In genomic region chr11:62005911-62006260, GRCm38 (mm10) we compare ENCODE assay signal across 10 mouse cellular contexts. TPM values are rescaled to one million over a fixed set of nuclear protein-coding genes. Genes with fewer than 3 reads are reported as not detected.
DNase-seq lines count a peak whose midpoint lies in the region; ATAC-seq and TF ChIP-seq lines count a peak whose summit lies in the region.
"Had no signal": no experiment of that assay in that cellular context is flagged by ENCODE, and none has a peak within 500 bp of the region (broad histone marks: within the 10 kb centered on the region; RNA-seq: fewer than 3 reads in every experiment).

No protein-coding gene starts in this region.

- H3K9me3 ChIP-seq in kidney, embryonic 16.5 days (ENCODE audit: low read length) = no peaks in the 10 kb centered on the region
- H3K9me3 ChIP-seq in embryonic facial prominence, embryonic 14.5 days (ENCODE audit: control insufficient read depth, low read length) = no peaks in the 10 kb centered on the region
- no peaks in the 10 kb centered on the region for H3K9me3 ChIP-seq in liver, postnatal 0 days (ENCODE audit: low read length)
- no peaks in the 10 kb centered on the region for H3K9me3 ChIP-seq in forebrain, embryonic 15.5 days
- H3K9me3 ChIP-seq: hindbrain, embryonic 15.5 days had no signal

- DNase-seq in kidney, postnatal 10 days = no peak
- DNase-seq in embryonic facial prominence, embryonic 14.5 days (ENCODE audit: low spot score) = no peak
- DNase-seq in liver, postnatal 0 days = no peak
- DNase-seq in right cerebral cortex, adult 2 months (ENCODE audit: low spot score in 2 of 2) = no peak
- DNase-seq: layer of hippocampus, postnatal 36 days had no signal

- peak; percentile 68; the same call in 1 of the 2 replicates for TF ChIP-seq EP300 in liver, postnatal 0 days (IDR thresholded peaks at IDR 0.05; ENCODE audit: low read depth)

- H3K27ac ChIP-seq in kidney, embryonic 16.5 days (ENCODE audit: low read length) = 0 out of 2 replicates have a peak overlapping the region, but pooled peaks have one; percentile 16
- H3K27ac ChIP-seq in bone marrow, adult 2 months (ENCODE audit: control insufficient read depth, insufficient read depth, low read depth, low read length, poor library complexity) = no peak overlapping the region; the same call in 1 of the 2 replicates
- peak overlapping the region; percentile 71 for H3K27ac ChIP-seq in embryonic facial prominence, embryonic 14.5 days (replicated peaks; ENCODE audit: low read depth, low read length)
- H3K27ac ChIP-seq in liver, postnatal 0 days (ENCODE audit: low read depth) = peak overlapping the region; percentile 84
- H3K27ac ChIP-seq in forebrain, embryonic 15.5 days (replicated peaks) = no peak overlapping the region

- no peaks in the 10 kb centered on the region; the same call in 1 of the 2 replicates for H3K4me1 ChIP-seq in kidney, embryonic 16.5 days (ENCODE audit: insufficient read depth, low read length)
- peaks cover 3% of the 10 kb centered on the region; the same call in 1 of the 2 replicates for H3K4me1 ChIP-seq in bone marrow, adult 2 months (ENCODE audit: control insufficient read depth, insufficient read depth, low read length)
- H3K4me1 ChIP-seq in embryonic facial prominence, embryonic 14.5 days (ENCODE audit: control insufficient read depth, insufficient read depth, low read length) = peaks cover 25% of the 10 kb centered on the region
- peaks cover 40% of the 10 kb centered on the region for H3K4me1 ChIP-seq in liver, postnatal 0 days (ENCODE audit: insufficient read depth)
- 0 out of 2 replicates have a peak, but pooled peaks cover 4% of the 10 kb centered on the region for H3K4me1 ChIP-seq in forebrain, embryonic 15.5 days

- TF ChIP-seq POLR2A in bone marrow, adult 2 months (IDR thresholded peaks at IDR 0.05; ENCODE audit: borderline replicate concordance, control insufficient read depth, low read depth, low read length) = no peak

- TF ChIP-seq CTCF in bone marrow, adult 2 months (IDR thresholded peaks at IDR 0.05; ENCODE audit: control insufficient read depth, insufficient read depth, low read length) = no peak
- no peak for TF ChIP-seq CTCF in liver, postnatal 0 days (IDR thresholded peaks at IDR 0.05; ENCODE audit: low read depth)

- H3K4me2 ChIP-seq in kidney, embryonic 16.5 days (replicated peaks; ENCODE audit: low read depth, low read length) = 0 out of 2 replicates have a peak overlapping the region, but pooled peaks have one; percentile 1
- H3K4me2 ChIP-seq in embryonic facial prominence, embryonic 14.5 days (ENCODE audit: low read depth, low read length) = peak overlapping the region; percentile 41
- H3K4me2 ChIP-seq in liver, postnatal 0 days (ENCODE audit: low read depth, low read length) = peak overlapping the region; percentile 66
- no peak overlapping the region for H3K4me2 ChIP-seq in forebrain, embryonic 15.5 days (replicated peaks)
- H3K4me2 ChIP-seq: hindbrain, embryonic 15.5 days; midbrain, embryonic 11.5 days had no signal

- 71% methylated on average over 5 of the region's 5 CpGs for WGBS in kidney, embryonic 16.5 days
- 6% methylated on average over 5 of the region's 5 CpGs for WGBS in bone marrow, adult 2 months
- 53% methylated on average over 5 of the region's 5 CpGs for WGBS in embryonic facial prominence, embryonic 14.5 days
- 22% methylated on average over 5 of the region's 5 CpGs for WGBS in liver, postnatal 0 days (ENCODE audit: insufficient replicate concordance)
- WGBS in forebrain, embryonic 15.5 days = 73% methylated on average over 5 of the region's 5 CpGs

- H3K9ac ChIP-seq in kidney, embryonic 16.5 days (replicated peaks; ENCODE audit: low read length) = no peak overlapping the region
- H3K9ac ChIP-seq in embryonic facial prominence, embryonic 14.5 days (ENCODE audit: low read depth, low read length) = 0 out of 2 replicates have a peak overlapping the region, but pooled peaks have one; percentile 38
- peak overlapping the region; percentile 43 for H3K9ac ChIP-seq in liver, postnatal 0 days (replicated peaks)
- H3K9ac ChIP-seq in forebrain, embryonic 15.5 days (replicated peaks) = no peak overlapping the region
- H3K9ac ChIP-seq: hindbrain, embryonic 15.5 days had no signal

- ATAC-seq in kidney, embryonic 16.5 days (ENCODE audit: low FRiP score, low TSS enrichment) = no peak
- no peak for ATAC-seq in embryonic facial prominence, embryonic 14.5 days (ENCODE audit: low read depth)
- peak; percentile 73 for ATAC-seq in liver, postnatal 0 days
- ATAC-seq in forebrain, embryonic 15.5 days (replicated peaks) = no peak

- no peaks in the 10 kb centered on the region for H3K27me3 ChIP-seq in kidney, embryonic 16.5 days (ENCODE audit: insufficient read depth, low read length)
- no peaks in the 10 kb centered on the region for H3K27me3 ChIP-seq in embryonic facial prominence, embryonic 14.5 days (replicated peaks; ENCODE audit: control insufficient read depth, insufficient read depth, low read length)
- H3K27me3 ChIP-seq in liver, postnatal 0 days (ENCODE audit: insufficient read depth, low read length) = no peaks in the 10 kb centered on the region
- no peaks in the 10 kb centered on the region for H3K27me3 ChIP-seq in forebrain, embryonic 15.5 days
- H3K27me3 ChIP-seq: hindbrain, embryonic 15.5 days had no signal

- H3K36me3 ChIP-seq in kidney, embryonic 16.5 days (ENCODE audit: insufficient read depth, low read length) = no peaks in the 10 kb centered on the region
- no peaks in the 10 kb centered on the region for H3K36me3 ChIP-seq in embryonic facial prominence, embryonic 14.5 days (ENCODE audit: control insufficient read depth, insufficient read depth, low read length)
- no peaks in the 10 kb centered on the region for H3K36me3 ChIP-seq in liver, postnatal 0 days (replicated peaks; ENCODE audit: insufficient read depth, low read length)
- H3K36me3 ChIP-seq in forebrain, embryonic 15.5 days = no peaks in the 10 kb centered on the region
- H3K36me3 ChIP-seq: hindbrain, embryonic 15.5 days had no signal

- no peak overlapping the region for H3K4me3 ChIP-seq in kidney, embryonic 16.5 days (ENCODE audit: low read length)
- peak overlapping the region; percentile 78 for H3K4me3 ChIP-seq in bone marrow, adult 2 months (replicated peaks; ENCODE audit: control insufficient read depth, low read depth, low read length)
- peak overlapping the region; percentile 5; the same call in 1 of the 2 replicates for H3K4me3 ChIP-seq in embryonic facial prominence, embryonic 14.5 days (ENCODE audit: low read depth, low read length)
- H3K4me3 ChIP-seq in liver, postnatal 0 days (ENCODE audit: low read depth, low read length) = peak overlapping the region; percentile 27
- H3K4me3 ChIP-seq in forebrain, embryonic 15.5 days = no peak overlapping the region
- H3K4me3 ChIP-seq: hindbrain, embryonic 15.5 days had no signal

RNA-seq across cellular contexts. Expression of gene Specc1, which starts 49.3 kb away (rescaled TPM):
- polyA plus RNA-seq in kidney, embryonic 16.5 days (2015; fragmentation: Nextera tagmentation; extraction: Ambion mirVana) = 7.1 and 9.1 TPM in 2 replicates
- polyA plus RNA-seq in bone marrow, adult 2 months (2011; ENCODE audit: insufficient read depth, insufficient read length, low replicate concordance, missing spikeins) = 69.9 and 73.8 TPM in 2 replicates
- polyA plus RNA-seq in embryonic facial prominence, embryonic 14.5 days (2014; fragmentation: Nextera tagmentation; extraction: Ambion mirVana) = 10.4 and 13.5 TPM in 2 replicates
- 19.1 and 20.7 TPM in 2 replicates for polyA plus RNA-seq in liver, postnatal 0 days (2015; fragmentation: Nextera tagmentation; extraction: Ambion mirVana)
- 10.7 and 11.7 TPM in 2 replicates for polyA plus RNA-seq in forebrain, embryonic 15.5 days (2015; fragmentation: Nextera tagmentation; extraction: Ambion mirVana)

Comparison
In these comparisons a context has a peak if more than half of its experiments do, and no peak if none do; other contexts are left out.
1. H3K27ac ChIP-seq: peak in kidney, embryonic 16.5 days (single experiment), embryonic facial prominence, embryonic 14.5 days (single experiment) and liver, postnatal 0 days (single experiment); none in bone marrow, adult 2 months (single experiment) and forebrain, embryonic 15.5 days (single experiment).
2. H3K4me3 ChIP-seq: peak in bone marrow, adult 2 months (single experiment), embryonic facial prominence, embryonic 14.5 days (single experiment) and liver, postnatal 0 days (single experiment); none in kidney, embryonic 16.5 days (single experiment) and forebrain, embryonic 15.5 days (single experiment).
3. H3K9ac ChIP-seq: peak in embryonic facial prominence, embryonic 14.5 days (single experiment) and liver, postnatal 0 days (single experiment); none in kidney, embryonic 16.5 days (single experiment) and forebrain, embryonic 15.5 days (single experiment).